Mouse (Mus musculus) CH12.LX (cell line): ENCODE data around the gene Rimkla.
"Not testable (repeated sequence)": the region's sequence is repeated elsewhere in the genome, so short reads cannot be mapped to it uniquely, and the experiment has no call there.

Experiments used
- BHLHE40 ChIP-seq: IDR thresholded peaks from 2 replicates; pipeline ENCODE4 v1.6.1; 2011; ENCODE audit warnings: mild to moderate bottlenecking, low read depth, low read length, improper control_type of control experiment
- CTCF ChIP-seq, 2 experiments: IDR thresholded peaks in 1 of 2; conservative IDR thresholded peaks in 1 of 2; 2 replicates each; pipeline ENCODE4 v1.5.1; 2011 to 2012; ENCODE audit warnings: low read depth in 2 of 2, low read length in 2 of 2, improper control_type of control experiment in 1 of 2, inconsistent platforms in 1 of 2, mild to moderate bottlenecking in 1 of 2, moderate library complexity in 1 of 2
- EP300 ChIP-seq: IDR thresholded peaks from 2 replicates; pipeline ENCODE4 v1.6.1; 2011; ENCODE audit warnings: low read length, improper control_type of control experiment
- HCFC1 ChIP-seq: IDR thresholded peaks from 2 replicates; pipeline ENCODE4 v1.6.1; 2012; ENCODE audit warnings: low read depth, mild to moderate bottlenecking, inconsistent platforms, low read length, improper control_type of control experiment
- JUN ChIP-seq: IDR thresholded peaks from 2 replicates; pipeline ENCODE4 v1.6.1; 2011; ENCODE audit warnings: low read depth, mild to moderate bottlenecking, low read length, improper control_type of control experiment, moderate library complexity; ENCODE audit not compliant: insufficient read depth
- KAT2A ChIP-seq: IDR thresholded peaks from 2 replicates; pipeline ENCODE4 v1.6.1; 2012; ENCODE audit warnings: low read length, improper control_type of control experiment, inconsistent platforms; ENCODE audit not compliant: insufficient replicate concordance
- MAZ ChIP-seq: IDR thresholded peaks from 2 replicates; pipeline ENCODE4 v1.6.1; 2012; ENCODE audit warnings: low read depth, mild to moderate bottlenecking, inconsistent platforms, low read length, improper control_type of control experiment, moderate library complexity
- POLR2A ChIP-seq: IDR thresholded peaks from 2 replicates; pipeline ENCODE4 v1.6.1; 2011; ENCODE audit warnings: low read depth, mild to moderate bottlenecking, improper control_type of control experiment, low read length
- RAD21 ChIP-seq: IDR thresholded peaks from 2 replicates; pipeline ENCODE4 v1.6.1; 2011; ENCODE audit warnings: low read depth, mild to moderate bottlenecking, low read length, improper control_type of control experiment, moderate library complexity
- SIN3A ChIP-seq: IDR thresholded peaks from 2 replicates; pipeline ENCODE4 v1.6.1; 2012; ENCODE audit warnings: low read length, improper control_type of control experiment, inconsistent platforms
- ZC3H11A ChIP-seq: IDR thresholded peaks from 2 replicates; pipeline ENCODE4 v1.6.1; 2012; ENCODE audit warnings: low read depth, mild to moderate bottlenecking, inconsistent platforms, low read length, improper control_type of control experiment
- ZNF384 ChIP-seq: IDR thresholded peaks from 2 replicates; pipeline ENCODE4 v1.6.1; 2012; ENCODE audit warnings: low read depth, low read length, improper control_type of control experiment, inconsistent platforms

DNA sequence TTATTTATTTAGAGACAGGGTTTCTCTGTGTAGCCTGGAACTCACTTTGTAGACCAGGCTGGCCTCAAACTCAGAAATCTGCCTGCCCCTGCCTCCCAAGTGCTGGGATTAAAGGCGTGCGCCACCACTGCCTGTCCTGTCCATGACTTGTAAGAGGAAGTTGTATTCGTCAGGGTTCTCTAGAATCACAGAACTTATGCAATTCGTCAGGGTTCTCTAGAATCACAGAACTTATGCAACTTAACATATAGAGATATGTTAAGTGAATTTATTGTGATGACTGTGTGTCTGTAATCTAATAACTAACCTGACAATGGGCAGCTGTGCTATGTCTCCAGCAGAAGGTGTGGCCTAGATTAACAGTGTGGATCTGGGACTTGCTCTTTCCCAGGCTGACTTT lies 44.2 kb upstream of the Rimkla start, which contains the start of gene Foxj3:
- not testable (repeated sequence) for TF ChIP-seq MAZ; CTCF (conservative IDR thresholded peaks at IDR 0.05 in 1 of 2, IDR thresholded peaks at IDR 0.05 in 1 of 2; ENCODE audit: low read depth in 2 of 2, low read length in 2 of 2); SIN3A; ZNF384; RAD21; EP300; BHLHE40; POLR2A; HCFC1; JUN; ZC3H11A; KAT2A
